Mouse (Mus musculus): Measurements from ENCODE around the gene Noto.

DNA sequence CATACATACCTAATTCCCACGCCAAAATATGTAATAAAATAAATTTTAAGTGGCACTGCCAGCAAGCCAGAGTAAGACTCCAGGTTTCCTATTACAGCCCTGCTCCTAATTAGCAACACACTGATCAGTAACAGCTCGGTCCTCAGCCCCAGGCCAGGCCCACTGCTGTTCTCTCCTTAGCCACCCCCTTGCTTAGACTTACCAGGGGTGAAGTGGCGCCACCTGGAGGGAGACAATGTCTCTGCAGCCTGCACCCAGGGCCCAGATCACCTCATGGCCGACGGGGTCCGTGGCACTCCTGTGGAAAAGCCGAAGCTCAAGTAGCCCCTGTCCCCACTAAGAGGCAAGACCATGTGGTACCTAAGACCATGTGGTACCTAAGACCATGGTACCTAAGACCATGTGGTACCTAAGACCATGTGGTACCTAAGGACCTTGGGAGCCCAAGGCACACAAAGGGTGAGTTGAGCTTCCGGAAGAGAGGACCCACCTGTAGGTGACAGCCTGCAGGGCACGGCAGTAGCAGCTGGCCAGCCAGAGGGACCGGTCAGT is 53.8 kb downstream of the Noto start:
- TF ChIP-seq POLR2A (IDR thresholded peaks at IDR 0.05; ENCODE audit: control insufficient read depth, extremely low read depth, insufficient read depth, low read length, poor library complexity) (no peak), CTCF (IDR thresholded peaks at IDR 0.05; ENCODE audit: borderline replicate concordance, control insufficient read depth, extremely low read depth, insufficient read depth, low read length, poor library complexity) (0 out of 2 replicates have a peak, but pooled peaks have one; percentile 39)

All from thymus, adult 2 months (tissue).